In the genomic region with DNA sequence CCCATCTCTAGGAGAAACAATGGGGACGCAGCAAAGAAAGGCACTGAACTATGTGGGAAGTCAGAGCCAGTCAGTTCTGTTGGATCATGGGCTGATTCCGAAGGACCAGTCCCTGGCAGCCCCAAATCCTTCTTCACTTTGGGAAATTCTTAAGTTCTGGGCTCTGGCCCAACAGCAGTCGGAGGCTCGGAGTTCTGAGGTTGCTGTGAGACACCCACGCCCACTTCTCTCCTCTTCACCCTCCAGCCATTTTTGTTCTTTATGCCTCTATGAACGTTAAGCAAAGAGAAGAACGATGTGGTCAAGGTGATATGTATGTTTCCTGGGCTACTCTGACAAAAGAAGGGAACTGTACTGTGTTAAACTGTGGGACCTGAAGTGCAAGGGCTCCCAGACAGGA, we compare ENCODE assay signal across 16 mouse cellular contexts.
DNase-seq lines count a peak whose midpoint lies in the region; ATAC-seq lines count a peak whose summit lies in the region.
"Had no signal": no experiment of that assay in that cellular context is flagged by ENCODE, and none has a peak within 500 bp of the region (broad histone marks: within the 10 kb centered on the region; RNA-seq: fewer than 3 reads in every experiment).

No protein-coding gene starts in this region.

- peaks cover 24% of the 10 kb centered on the region for H3K4me1 ChIP-seq in embryonic facial prominence, embryonic 10.5 days
- peaks cover 42% of the 10 kb centered on the region for H3K4me1 ChIP-seq in embryonic facial prominence, embryonic 13.5 days
- peaks cover 42% of the 10 kb centered on the region for H3K4me1 ChIP-seq in limb, embryonic 15.5 days

- WGBS in embryonic facial prominence, embryonic 10.5 days: 86% methylated on average over 7 of the region's 7 CpGs
- WGBS in embryonic facial prominence, embryonic 13.5 days: 62% methylated on average over 7 of the region's 7 CpGs
- 44% methylated on average over 7 of the region's 7 CpGs for WGBS in limb, embryonic 15.5 days

- H3K4me2 ChIP-seq in embryonic facial prominence, embryonic 13.5 days: no peak overlapping the region
- H3K4me2 ChIP-seq in limb, embryonic 15.5 days: no peak overlapping the region
- H3K4me2 ChIP-seq: heart, embryonic 13.5 days; kidney, embryonic 15.5 days had no signal

- intact Hi-C loops in left cerebral cortex, postnatal 14 days (cut with DNase I): loop anchor here (10.0 kb wide), 1 partner anchor 153 kb away; the partner anchor contains the start of gene Rai14
- intact Hi-C loops in left cerebral cortex, postnatal 10 days (cut with DNase I): no loop called here

- H3K27ac ChIP-seq in embryonic facial prominence, embryonic 10.5 days (replicated peaks): peak overlapping the region; percentile 70
- peak overlapping the region; percentile 22 for H3K27ac ChIP-seq in embryonic facial prominence, embryonic 13.5 days
- peak overlapping the region; percentile 39 for H3K27ac ChIP-seq in limb, embryonic 15.5 days
- H3K27ac ChIP-seq: forebrain, embryonic 10.5 days; heart, embryonic 13.5 days; kidney, embryonic 15.5 days had no signal

- no peaks in the 10 kb centered on the region for H3K27me3 ChIP-seq in embryonic facial prominence, embryonic 10.5 days (replicated peaks; ENCODE audit: low read depth, poor library complexity, severe bottlenecking)
- no peaks in the 10 kb centered on the region for H3K27me3 ChIP-seq in embryonic facial prominence, embryonic 13.5 days
- H3K27me3 ChIP-seq in limb, embryonic 15.5 days: no peaks in the 10 kb centered on the region
- H3K27me3 ChIP-seq: heart, embryonic 13.5 days; kidney, embryonic 15.5 days had no signal

- H3K4me3 ChIP-seq in embryonic facial prominence, embryonic 10.5 days: no peak overlapping the region
- H3K4me3 ChIP-seq in embryonic facial prominence, embryonic 13.5 days: no peak overlapping the region
- H3K4me3 ChIP-seq in limb, embryonic 15.5 days: no peak overlapping the region
- H3K4me3 ChIP-seq: forebrain, embryonic 10.5 days; heart, embryonic 13.5 days; kidney, embryonic 15.5 days; midbrain, embryonic 10.5 days had no signal

- no peaks in the 10 kb centered on the region for H3K9me3 ChIP-seq in embryonic facial prominence, embryonic 10.5 days
- H3K9me3 ChIP-seq in embryonic facial prominence, embryonic 13.5 days: no peaks in the 10 kb centered on the region
- H3K9me3 ChIP-seq in limb, embryonic 15.5 days: no peaks in the 10 kb centered on the region
- H3K9me3 ChIP-seq: forebrain, embryonic 10.5 days; heart, embryonic 13.5 days; kidney, embryonic 15.5 days; midbrain, embryonic 10.5 days had no signal

- no peak overlapping the region for H3K9ac ChIP-seq in embryonic facial prominence, embryonic 13.5 days
- no peak overlapping the region for H3K9ac ChIP-seq in limb, embryonic 15.5 days
- H3K9ac ChIP-seq: heart, embryonic 13.5 days; kidney, embryonic 15.5 days had no signal

- DNase-seq in left cerebral cortex, postnatal 14 days (ENCODE audit: low spot score in 2 of 2): peak; percentile 11 to 54
- DNase-seq in left cerebral cortex, postnatal 10 days (ENCODE audit: extremely low spot score in 1 of 2, low spot score in 2 of 2): no peak
- no peak for DNase-seq in embryonic facial prominence, embryonic 10.5 days (ENCODE audit: low spot score)
- DNase-seq in urinary bladder, postnatal 25 days (ENCODE audit: low spot score): no peak
- no peak for DNase-seq in spleen, adult 12 weeks (ENCODE audit: low spot score)
- DNase-seq: cerebellum, adult 9-11 months; heart, postnatal 36 days; lung, adult 18-20 months; lung, postnatal 4 days; thymus, adult 18-20 months had no signal

- no peaks in the 10 kb centered on the region for H3K36me3 ChIP-seq in embryonic facial prominence, embryonic 10.5 days (replicated peaks)
- no peaks in the 10 kb centered on the region for H3K36me3 ChIP-seq in embryonic facial prominence, embryonic 13.5 days
- H3K36me3 ChIP-seq in limb, embryonic 15.5 days: no peaks in the 10 kb centered on the region
- H3K36me3 ChIP-seq: forebrain, embryonic 10.5 days; heart, embryonic 13.5 days; kidney, embryonic 15.5 days; midbrain, embryonic 10.5 days had no signal

- no peak for ATAC-seq in embryonic facial prominence, embryonic 13.5 days (ENCODE audit: insufficient number of reproducible peaks, insufficient read depth, low FRiP score, low TSS enrichment, low read depth)
- ATAC-seq in limb, embryonic 15.5 days (ENCODE audit: insufficient number of reproducible peaks, low FRiP score, low TSS enrichment, low read depth): no peak

Comparison
In these comparisons a context has a peak if more than half of its experiments do, and no peak if none do; other contexts are left out.
1. DNase-seq: peak in left cerebral cortex, postnatal 14 days (2 of 2); none in left cerebral cortex, postnatal 10 days (0 of 2), embryonic facial prominence, embryonic 10.5 days (single experiment), urinary bladder, postnatal 25 days (single experiment) and spleen, adult 12 weeks (single experiment).
2. Peak in every context shown above with its lines, with median percentiles within 50 percentile points of each other: H3K27ac ChIP-seq.